Mouse (Mus musculus) gastrocnemius, postnatal 25 days (tissue): ENCODE results near the gene Ankle1. TPM values are rescaled to one million over a fixed set of nuclear protein-coding genes. Genes with fewer than 3 reads are reported as not detected.

Experiments used
- DNase-seq: peaks from one replicate; pipeline ENCODE4 v3.0.0; 2022
- long read RNA-seq, 2 experiments: library from polyadenylated mRNA; stranded (forward); transcript quantifications; one replicate each; pipeline ENCODE4 v2.0.0; 2021
- total RNA-seq, 2 experiments: library from RNA; stranded (reverse); gene quantifications; 1 replicate in 1 of 2; 2 replicates in 1 of 2; pipeline ENCODE4 v1.2.3; 2021

Ankle1 gene
- under 1 TPM; 0.20 to 0.29 TPM for total RNA-seq
- long read RNA-seq, experiment 1 = 0 reads
- long read RNA-seq, experiment 2 = 0 reads

GRCm38 (mm10) chr8:71405401-71406098, at the start of gene Ankle1:
Ankle1 (plus strand) TSS chr8:71406010.
- peak; percentile 90 for DNase-seq

DNA sequence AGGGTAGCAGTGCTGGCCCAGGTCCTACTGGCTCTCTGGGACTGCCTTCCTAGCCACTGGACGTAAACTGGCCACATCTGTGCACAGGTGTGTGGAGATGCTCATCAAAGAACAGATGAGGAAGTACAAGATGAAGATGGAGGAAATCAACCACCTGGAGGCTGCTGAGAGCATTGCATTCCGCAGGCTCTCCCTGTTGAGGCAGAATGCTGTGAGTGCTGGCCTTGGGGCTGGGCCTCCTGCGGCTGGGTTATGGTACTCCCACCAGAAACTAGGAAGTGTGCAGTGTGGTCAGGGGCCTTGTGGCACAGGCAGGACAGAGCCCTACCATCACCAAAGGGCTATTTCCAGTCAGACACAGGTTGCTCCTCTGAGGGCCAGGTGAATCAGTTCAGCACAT, 47.8 kb upstream of the Ankle1 start:
- no peak for DNase-seq

- peak; percentile 89 for DNase-seq
Measured at GRCm38 (mm10) chr8:71366771-71367528, 38.9 kb upstream of the Ankle1 start, which contains the start of gene Use1. Use1 (plus strand) TSS chr8:71366848.

DNA sequence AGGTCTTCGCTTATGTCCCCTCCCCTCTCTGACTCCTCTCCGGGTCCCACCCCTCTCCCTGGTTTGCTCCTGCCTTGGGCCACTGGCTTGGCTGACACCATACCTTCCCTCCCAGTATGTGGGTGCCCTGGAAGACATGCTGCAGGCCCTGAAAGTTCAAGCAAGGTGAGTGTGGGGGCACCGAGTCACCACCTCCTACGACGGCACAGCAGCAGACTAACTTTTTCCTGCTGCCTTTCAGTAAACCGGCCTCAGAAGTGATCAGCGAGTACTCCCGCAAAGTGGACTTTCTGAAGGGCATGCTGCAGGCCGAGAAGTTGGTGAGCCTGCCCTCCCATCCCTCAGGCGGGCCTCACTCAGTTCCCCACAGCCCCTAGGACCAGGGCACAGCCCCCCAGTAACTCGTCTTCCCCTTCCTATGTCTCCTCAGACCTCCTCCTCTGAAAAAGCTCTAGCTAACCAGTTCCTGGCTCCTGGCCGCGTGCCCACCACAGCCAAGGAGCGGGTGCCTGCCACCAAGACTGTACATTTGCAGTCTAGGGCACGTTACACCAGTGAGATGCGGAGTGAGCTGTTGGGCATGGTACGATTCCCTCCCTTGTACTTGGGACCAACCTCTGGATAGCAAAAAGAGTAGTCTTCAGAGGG, 38.2 kb upstream of the Ankle1 start:
- DNase-seq = no peak

GRCm38 (mm10) chr8:71368366-71368765, 37.4 kb upstream of the Ankle1 start:
- no peak for DNase-seq

DNA sequence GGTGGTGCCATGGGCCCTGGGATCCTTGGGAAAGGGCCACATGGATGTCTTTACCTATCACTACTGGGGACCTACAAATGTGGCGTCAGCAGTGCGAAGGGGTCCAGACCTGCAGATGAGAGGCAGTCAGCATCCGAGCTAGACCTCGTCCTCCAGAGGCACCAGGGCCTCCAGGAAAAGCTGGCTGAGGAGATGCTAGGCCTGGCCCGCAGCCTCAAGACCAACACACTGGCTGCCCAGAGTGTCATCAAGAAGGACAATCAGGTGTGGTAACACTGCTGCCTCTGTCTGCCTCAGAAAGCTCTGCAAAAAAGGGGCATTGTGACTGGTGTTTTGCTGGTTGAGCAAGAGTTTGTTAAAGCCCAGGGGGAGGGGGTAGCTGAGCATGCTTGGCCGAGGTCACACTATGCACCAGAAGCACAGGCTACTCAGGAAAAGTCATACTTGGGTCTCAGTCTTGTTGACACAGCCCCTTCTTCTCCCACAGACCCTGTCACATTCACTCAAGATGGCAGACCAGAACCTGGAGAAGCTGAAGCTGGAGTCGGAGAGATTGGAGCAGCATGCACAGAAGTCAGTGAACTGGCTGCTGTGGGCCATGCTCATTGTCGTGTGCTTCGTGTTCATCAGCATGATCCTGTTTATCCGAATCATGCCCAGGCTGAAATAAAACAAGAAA, 36.6 kb upstream of the Ankle1 start:
- no peak for DNase-seq

DNA sequence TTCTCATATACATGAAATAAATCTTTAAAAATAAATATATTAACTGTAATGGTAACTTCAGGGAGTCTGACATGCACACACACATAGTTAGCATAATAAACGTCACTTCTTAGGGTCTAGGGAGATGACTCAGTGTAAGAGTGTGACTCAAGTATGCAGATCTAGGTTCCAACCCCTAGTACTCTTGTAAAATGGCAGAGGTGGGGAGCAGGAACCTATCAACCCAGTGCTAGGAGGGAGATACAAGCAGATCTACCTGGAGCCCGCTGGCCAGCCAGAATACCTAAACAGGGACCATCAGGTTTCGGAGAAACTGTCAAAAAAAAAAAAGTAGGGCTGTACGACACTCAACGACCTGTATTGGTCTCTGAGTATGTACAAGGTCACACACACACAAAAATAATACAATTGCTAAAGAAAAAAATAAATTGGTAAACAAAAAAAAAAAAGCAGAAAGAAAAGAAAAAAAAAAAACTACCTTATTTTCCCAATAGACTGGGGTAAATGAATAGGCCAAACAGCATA, 35.0 kb upstream of the Ankle1 start:
- no peak for DNase-seq

- peak; percentile 98 for DNase-seq
Measured at GRCm38 (mm10) chr8:71371236-71371848, 34.5 kb upstream of the Ankle1 start, which contains the start of gene Ocel1. Ocel1 (plus strand) TSS chr8:71371298.

- DNase-seq = no peak
Measured at GRCm38 (mm10) chr8:71372427-71372826, 33.4 kb upstream of the Ankle1 start.

DNA sequence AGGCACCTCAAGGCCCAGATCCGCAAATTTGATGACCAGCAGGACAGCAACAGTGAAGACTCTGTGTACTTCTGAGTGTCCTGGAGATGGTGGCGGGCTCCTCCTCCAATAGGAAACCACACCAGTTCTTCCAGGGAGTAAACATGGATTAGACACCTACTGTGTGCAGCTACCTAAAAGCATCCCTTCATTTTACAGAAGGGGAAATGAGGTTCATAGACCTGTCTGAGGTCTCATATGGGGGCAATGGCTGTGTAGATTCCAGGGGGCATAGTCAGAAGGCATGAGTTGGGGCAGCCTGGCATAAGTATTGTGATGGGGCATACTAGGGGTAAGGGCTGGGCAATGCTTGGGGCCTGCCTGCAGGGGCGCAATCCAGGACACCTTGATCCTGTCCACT, 32.8 kb upstream of the Ankle1 start:
- DNase-seq = no peak

DNA sequence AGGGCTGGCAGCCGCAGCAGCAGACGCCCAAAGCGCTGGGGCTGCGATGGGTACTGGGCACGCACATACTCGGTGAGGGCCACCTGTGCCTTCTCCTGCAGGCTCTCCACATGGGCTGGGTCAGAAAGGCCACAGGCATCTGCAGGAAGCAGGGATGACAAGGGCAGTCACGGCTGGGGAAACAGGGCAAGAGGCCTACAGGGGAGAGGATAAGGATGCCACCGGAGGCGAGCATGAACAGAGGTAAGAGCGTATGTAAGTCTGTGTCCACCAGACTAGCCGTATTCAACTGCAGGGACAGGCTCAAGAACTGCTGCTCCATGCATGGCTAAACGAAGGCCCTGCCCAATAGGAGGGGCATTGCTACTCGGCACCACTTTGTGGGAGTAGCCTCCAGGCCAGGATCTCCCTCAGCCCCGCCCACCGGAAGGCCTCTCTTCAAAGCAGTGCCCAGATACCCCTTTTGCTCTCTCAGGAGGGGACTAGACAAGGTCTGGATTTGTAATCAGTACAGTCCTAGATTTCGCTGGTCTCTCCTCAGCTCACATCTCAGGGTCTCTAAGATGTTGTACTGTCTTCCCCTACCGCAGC, 31.1 kb upstream of the Ankle1 start:
- DNase-seq = no peak

DNA sequence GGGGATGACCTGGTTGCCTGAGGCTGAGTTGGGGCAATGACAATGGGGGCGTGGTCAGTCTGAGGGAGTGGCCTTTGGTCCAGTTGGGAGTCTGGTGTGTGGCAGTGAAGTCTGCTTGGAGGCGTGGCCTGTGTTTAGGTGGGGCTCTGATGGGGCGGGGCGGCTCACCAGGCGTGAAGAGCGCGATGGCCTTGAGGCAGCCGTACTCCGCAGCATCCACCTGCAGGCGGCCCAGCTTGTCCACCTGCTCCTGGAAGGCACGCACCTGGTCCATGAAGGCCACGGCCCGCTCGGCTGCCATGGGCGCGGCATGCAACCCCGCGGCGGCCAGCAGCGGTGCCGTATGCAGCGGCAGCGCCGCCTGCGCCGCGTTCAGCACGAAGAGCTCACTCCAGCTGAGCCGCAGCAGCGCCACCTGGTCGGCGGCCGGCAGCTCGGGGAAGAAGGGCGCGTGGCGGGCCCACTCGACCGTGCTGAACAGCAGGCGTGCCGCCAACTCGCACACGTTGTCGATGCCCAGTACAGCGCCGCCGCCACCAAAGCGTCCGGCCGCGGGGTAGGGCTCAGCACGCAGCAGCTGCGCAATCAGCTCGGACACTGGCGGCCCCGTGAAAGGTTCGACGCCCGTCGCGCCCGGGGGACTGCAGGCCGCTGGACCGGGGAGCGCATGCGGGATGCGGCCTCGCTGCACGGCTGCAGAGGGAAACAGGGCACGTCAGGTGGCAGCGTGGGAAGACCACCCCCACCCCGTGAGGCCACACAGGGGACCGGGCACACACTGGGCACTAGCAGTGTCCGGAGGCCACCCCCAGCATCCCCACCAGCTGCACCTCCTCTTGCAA, 30.0 kb upstream of the Ankle1 start:
- DNase-seq = peak; percentile 59

- DNase-seq = no peak
Measured at GRCm38 (mm10) chr8:71376423-71377030, 29.3 kb upstream of the Ankle1 start.

DNA sequence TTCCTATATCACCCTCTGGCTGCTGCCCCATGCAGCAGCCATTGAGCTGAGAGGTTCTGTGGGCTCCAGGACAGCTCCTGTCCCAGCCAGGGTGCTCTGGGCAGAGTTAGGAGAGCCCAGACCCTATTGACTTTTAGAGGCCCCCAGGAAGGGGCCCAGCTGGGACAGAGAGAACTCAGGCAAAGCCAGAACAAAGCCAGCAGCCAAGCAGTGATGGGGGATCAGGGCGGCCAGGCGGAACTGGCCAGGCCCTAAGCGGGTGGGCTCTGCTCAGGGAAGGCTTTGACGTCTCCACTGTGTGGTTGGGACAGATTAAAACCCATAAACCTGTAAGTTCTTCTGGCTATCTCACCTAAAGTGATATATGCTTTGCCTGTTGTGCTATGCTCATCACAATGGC, 26.8 kb upstream of the Ankle1 start:
- DNase-seq = no peak

DNA sequence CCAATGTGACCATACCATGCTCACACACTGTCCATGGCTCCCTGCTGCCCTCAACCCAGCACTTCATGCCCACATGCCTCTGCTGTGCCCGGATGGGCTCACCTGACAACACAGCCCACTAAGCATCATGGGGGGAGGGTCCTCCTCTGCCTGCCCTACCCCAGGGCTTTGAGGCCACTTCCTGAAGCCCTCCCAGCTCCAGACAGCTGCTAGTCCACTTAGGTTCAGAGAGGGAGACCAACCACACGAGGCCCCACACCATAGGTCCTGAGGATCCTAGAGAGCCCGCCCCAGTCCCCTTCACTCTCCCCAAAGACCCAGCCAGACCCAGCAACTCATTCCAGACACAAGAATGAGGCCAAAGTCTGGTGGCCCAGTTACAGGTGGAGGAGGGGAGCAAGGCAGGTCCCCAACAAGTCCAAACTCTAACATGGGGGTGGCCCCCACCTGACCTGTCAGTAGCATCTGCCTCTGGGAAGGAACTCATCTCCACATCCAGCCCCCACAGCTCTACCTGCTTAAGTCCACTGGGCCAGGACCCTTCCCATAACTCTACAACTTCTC, 26.2 kb upstream of the Ankle1 start:
- DNase-seq = no peak

GRCm38 (mm10) chr8:71380178-71381171, 25.3 kb upstream of the Ankle1 start:
- no peak for DNase-seq

DNA sequence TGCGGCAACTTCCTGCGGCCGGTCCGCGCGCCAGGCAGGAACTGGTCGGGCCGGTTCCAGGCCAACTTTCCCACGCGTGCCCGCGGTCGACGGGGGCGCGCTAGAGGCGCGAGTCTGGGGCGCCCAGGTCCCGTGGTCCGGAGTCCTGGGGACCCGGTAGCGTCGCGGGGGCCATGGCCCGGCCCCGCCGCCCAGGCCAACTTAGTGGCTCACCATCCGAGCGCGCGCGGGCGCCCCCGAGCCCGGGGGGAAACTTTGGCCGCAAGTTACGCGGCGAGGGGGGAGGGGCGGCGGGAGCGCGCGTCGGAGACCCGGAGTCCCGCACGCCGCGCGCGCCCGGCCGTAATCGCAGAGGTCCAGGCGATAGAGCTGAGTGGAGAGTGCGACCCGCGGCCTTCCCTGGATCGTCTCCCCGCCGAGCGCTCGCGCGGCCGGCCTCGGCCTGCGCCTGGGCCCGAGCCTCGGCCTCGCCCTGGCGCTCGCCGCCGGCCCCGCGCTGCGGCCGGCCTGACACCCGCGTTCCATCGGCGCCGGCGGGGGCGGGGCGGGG, 24.3 kb upstream of the Ankle1 start, which contains the start of gene Nr2f6:
Gene Nr2f6, minus strand, starts transcription at position 540 of the 550 bp plus-strand sequence.
- DNase-seq = peak; percentile 72
